Mouse (Mus musculus): ENCODE results near the gene Nubp1. TPM values are rescaled to one million over a fixed set of nuclear protein-coding genes. Genes with fewer than 3 reads are reported as not detected.

The Nubp1 gene
- 10 to 100 TPM; 81.7 to 90.8 TPM for polyA plus RNA-seq (2017; shearing (Covaris generic))

DNA sequence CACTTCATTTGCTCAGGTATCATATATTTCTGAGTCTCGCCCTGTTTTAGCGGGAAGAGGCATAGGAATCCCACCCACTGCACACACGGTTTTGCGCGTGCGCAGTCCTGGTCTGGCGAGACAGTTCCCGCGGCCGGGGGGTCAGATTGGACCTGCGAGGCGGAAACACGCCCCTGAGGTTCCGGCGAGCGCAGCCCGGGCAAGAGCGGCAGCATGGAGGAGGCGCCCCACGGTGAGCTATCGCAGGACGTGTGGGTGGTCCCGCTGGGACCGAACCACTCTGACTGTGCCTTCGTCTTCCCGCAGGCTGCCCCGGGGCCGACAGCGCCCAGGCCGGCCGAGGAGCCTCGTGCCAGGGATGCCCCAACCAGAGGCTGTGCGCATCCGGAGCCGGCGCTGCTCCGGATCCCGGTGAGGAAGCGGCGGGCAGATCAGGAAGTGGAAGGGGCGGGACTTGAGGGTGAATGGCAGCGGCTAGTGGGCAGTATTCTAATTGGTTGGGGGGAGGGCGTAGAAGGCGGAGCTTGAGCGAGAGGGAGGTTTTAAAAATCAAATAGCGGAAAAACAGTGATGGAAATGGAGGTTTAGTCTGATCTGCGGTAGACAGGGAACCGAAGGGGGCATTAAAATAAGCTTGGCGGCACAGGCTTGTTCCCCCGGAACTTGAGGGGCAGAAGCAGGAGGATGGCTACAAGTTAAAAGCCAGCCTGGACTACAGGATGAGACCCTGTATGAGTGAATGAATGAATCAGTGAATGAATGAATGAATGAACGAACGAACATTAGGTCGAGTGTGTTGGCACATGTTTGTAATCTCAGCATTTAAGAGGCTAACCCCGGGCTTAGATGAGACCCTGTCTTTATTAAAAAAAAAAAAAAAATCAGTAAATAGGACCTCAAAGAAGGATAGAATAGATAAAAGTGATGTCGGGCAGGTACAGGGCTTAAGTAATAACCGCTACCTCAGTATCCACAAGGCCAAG, at the start of gene Nubp1:
Gene Nubp1, plus strand, starts transcription at position 185 of the 983 bp plus-strand sequence.

DNA sequence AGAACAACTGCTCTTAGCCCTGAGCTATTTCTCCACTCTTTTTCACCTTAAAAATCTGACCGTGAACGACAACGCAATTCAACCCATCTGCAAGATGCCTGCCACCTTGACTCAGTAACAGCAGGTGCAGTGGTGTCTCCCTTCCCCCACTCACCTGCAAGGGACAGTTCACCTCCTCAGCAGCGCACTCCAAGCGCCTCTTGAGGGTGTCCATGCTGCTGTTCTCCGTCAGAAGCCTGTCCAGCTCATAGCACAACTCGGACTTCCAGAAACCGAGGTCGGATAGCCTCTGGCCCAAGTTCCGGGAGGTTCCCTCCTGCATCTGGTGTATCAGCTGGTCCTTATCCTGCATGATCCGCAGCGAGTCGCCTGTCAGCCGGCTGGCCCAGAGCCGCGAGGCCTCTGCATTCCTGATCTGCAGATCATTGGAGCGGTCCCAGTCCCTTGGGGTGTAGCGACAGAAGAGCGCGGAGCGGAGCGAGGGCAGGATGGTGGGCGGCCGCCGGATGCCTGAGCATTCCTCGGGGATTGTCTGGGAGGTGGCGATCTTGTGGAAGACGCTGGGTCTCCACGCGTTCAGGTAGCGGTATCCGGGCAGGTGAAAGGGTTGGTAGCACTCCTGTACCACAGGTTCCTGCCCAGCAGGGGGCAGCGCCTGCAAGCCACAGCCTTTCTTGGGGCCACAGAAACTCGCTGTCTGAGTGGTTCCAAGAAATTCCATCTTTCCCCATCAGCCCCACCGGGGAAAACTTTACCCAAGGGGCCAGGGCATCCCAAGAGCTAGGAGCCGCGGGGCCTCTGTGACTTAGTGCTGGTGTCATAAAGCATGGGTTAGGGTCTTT, 16.8 kb upstream of the Nubp1 start, which contains the start of gene Tekt5:
Gene Tekt5, minus strand, starts transcription at position 792 of the 842 bp plus-strand sequence.

DNA sequence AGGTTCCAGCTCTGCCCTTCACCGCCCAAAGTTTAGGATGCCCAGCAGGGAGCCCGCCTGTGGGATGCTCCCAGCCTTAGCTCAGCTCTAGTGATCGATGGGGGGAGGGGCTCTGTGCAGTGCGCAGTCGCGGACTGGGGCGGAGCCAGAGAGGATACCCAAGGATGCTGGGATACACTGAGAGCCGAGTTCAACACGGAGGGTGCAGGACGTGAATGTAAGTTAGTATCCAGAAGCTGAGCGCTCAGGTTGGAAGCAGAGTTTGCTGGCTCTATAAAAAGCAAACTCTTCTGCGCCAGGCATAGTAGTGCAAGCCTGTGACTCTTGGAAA, 35.5 kb downstream of the Nubp1 start, which contains the start of gene Tvp23a:
Gene Tvp23a, minus strand, starts transcription at position 99 of the 331 bp plus-strand sequence.

Other genes starting within 250 kb of the Nubp1 start
- gene Rpl39l, start 241.7 kb upstream of the Nubp1 start, polyA plus RNA-seq (2017; shearing (Covaris generic)) = 1 to 10 TPM in 1 of 2 experiments, under 1 TPM in 1; 0.32 to 4.3 TPM
- under 1 TPM in 1 of 2 experiments, not detected in 1; 0.27 TPM for gene Atf7ip2, start 219.2 kb upstream of the Nubp1 start, polyA plus RNA-seq (2017; shearing (Covaris generic))
- gene Emp2, start 98.0 kb upstream of the Nubp1 start, polyA plus RNA-seq (2017; shearing (Covaris generic)) = under 1 TPM; 0.04 to 0.29 TPM
- gene Tekt5, start 16.5 kb upstream of the Nubp1 start, polyA plus RNA-seq (2017; shearing (Covaris generic)) = not detected
- gene Tvp23a, start 35.4 kb downstream of the Nubp1 start, polyA plus RNA-seq (2017; shearing (Covaris generic)) = 1 to 10 TPM; 2.3 to 3.4 TPM
- 1 to 10 TPM; 1.0 to 1.7 TPM for gene Ciita, start 68.1 kb downstream of the Nubp1 start, polyA plus RNA-seq (2017; shearing (Covaris generic))
- 10 to 100 TPM; 24.5 to 32.2 TPM for gene Dexi, start 131.1 kb downstream of the Nubp1 start, polyA plus RNA-seq (2017; shearing (Covaris generic))
- 10 to 100 TPM; 19.6 to 20.8 TPM for gene Clec16a, start 133.4 kb downstream of the Nubp1 start, polyA plus RNA-seq (2017; shearing (Covaris generic))